16 mouse cellular contexts compared by ENCODE assay signal in the genomic region with DNA sequence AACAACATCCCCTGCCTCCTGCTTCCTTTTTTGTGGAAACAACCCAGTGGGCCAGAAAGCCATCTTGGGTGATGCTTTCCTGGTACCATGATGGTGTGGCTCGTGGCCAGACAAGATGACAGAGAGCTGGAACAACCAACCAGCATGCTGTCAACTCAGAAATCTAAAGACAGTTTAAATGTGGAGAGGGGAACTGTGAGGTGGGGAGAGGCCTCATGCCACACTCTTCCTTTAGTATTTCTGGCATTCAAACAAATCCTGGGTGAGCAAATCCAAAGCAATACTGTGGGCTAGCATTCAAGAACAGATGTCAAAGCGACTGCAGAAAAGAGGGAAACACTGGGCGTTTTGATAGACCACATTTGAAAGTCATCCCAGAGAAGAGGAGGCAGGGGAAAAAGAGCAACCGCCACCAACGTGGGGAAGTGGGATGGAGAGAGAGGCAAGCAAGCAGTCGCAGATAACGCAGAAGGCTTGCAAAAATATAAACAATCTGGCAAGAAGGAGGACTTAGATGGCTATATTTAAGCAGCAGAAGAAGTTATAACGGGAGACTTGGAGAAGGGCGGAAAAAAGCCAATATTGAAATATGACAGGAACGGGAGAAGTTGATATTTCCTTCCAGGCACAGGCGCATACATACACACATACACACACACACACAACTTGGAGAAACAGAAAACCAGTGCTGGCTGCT.
A peak's percentile ranks its signal among the peaks of the same experiment; 100 is the strongest.
DNase-seq lines count a peak whose midpoint lies in the region; ATAC-seq and TF ChIP-seq lines count a peak whose summit lies in the region.
"Had no signal": no experiment of that assay in that cellular context is flagged by ENCODE, and none has a peak within 500 bp of the region (broad histone marks: within the 10 kb centered on the region; RNA-seq: fewer than 3 reads in every experiment).

No protein-coding gene starts in this region.

- H3K4me2 ChIP-seq in kidney, embryonic 16.5 days (replicated peaks; ENCODE audit: low read depth, low read length): no peak overlapping the region
- H3K4me2 ChIP-seq: hindbrain, embryonic 12.5 days; midbrain, embryonic 13.5 days had no signal

- H3K4me1 ChIP-seq in cerebellum, adult 2 months (ENCODE audit: control insufficient read depth, insufficient read depth, low read length): peaks cover 57% of the 10 kb centered on the region
- peaks cover 11% of the 10 kb centered on the region for H3K4me1 ChIP-seq in kidney, embryonic 16.5 days (ENCODE audit: insufficient read depth, low read length)

- no peak for ATAC-seq in kidney, embryonic 16.5 days (ENCODE audit: low FRiP score, low TSS enrichment)
- 0 out of 2 replicates have a peak, but pooled peaks have one; percentile 23 for ATAC-seq in granulocyte monocyte progenitor cell, adult 5-6 weeks (replicated peaks; ENCODE audit: poor library complexity, severe bottlenecking)
- ATAC-seq: midbrain, embryonic 13.5 days had no signal

- peaks cover 18% of the 10 kb centered on the region for H3K36me3 ChIP-seq in kidney, embryonic 16.5 days (ENCODE audit: insufficient read depth, low read length)
- H3K36me3 ChIP-seq: G1E had no signal

- no peak for TF ChIP-seq CTCF in cerebellum, adult 2 months (IDR thresholded peaks at IDR 0.05; ENCODE audit: borderline replicate concordance, insufficient read depth, low read depth, low read length)

- peak overlapping the region; percentile 98 for H3K27ac ChIP-seq in cerebellum, adult 2 months (ENCODE audit: insufficient read depth, low read length)
- 0 out of 2 replicates have a peak overlapping the region, but pooled peaks have one; percentile 15 for H3K27ac ChIP-seq in kidney, embryonic 16.5 days (ENCODE audit: low read length)
- H3K27ac ChIP-seq: hindbrain, embryonic 12.5 days; liver, embryonic 14.5 days; midbrain, embryonic 13.5 days had no signal

- no peak for TF ChIP-seq POLR2A in cerebellum, adult 2 months (IDR thresholded peaks at IDR 0.05; ENCODE audit: borderline replicate concordance, insufficient read depth, low read length)

- WGBS in cerebellum, adult 2 months: 32% methylated on average over 11 of the region's 11 CpGs
- WGBS in kidney, embryonic 16.5 days: 63% methylated on average over 11 of the region's 11 CpGs

- H3K4me3 ChIP-seq in cerebellum, adult 2 months (replicated peaks; ENCODE audit: insufficient read depth, low read depth, low read length): no peak overlapping the region
- H3K4me3 ChIP-seq in kidney, embryonic 16.5 days (ENCODE audit: low read length): no peak overlapping the region
- H3K4me3 ChIP-seq: hindbrain, embryonic 12.5 days; midbrain, embryonic 13.5 days had no signal

- H3K9ac ChIP-seq in kidney, embryonic 16.5 days (replicated peaks; ENCODE audit: low read length): no peak overlapping the region
- H3K9ac ChIP-seq: hindbrain, embryonic 12.5 days; liver, embryonic 14.5 days; midbrain, embryonic 13.5 days had no signal

- no peaks in the 10 kb centered on the region for H3K9me3 ChIP-seq in kidney, embryonic 16.5 days (ENCODE audit: low read length)
- H3K9me3 ChIP-seq: G1E; hindbrain, embryonic 12.5 days; midbrain, embryonic 13.5 days had no signal

- DNase-seq in cerebellum, adult 2 months: peak; percentile 46 to 61
- no peak for DNase-seq in cerebellum, postnatal 4 days (ENCODE audit: low spot score in 2 of 2)
- DNase-seq in kidney, postnatal 14 days: no peak
- DNase-seq in right cerebral cortex, adult 2 months (ENCODE audit: low spot score in 2 of 2): peak; percentile 65 to 73
- no peak for DNase-seq in gastrocnemius, adult 8-10 months (ENCODE audit: low spot score in 2 of 2)
- no peak for DNase-seq in adrenal gland, postnatal 14 days
- DNase-seq: adrenal gland, adult 2 months; gastrocnemius, postnatal 10 days; kidney, postnatal 36 days; thymus, postnatal 25 days had no signal

- no peaks in the 10 kb centered on the region for H3K27me3 ChIP-seq in cerebellum, adult 2 months (ENCODE audit: control insufficient read depth, insufficient read depth, low read length)
- H3K27me3 ChIP-seq in kidney, embryonic 16.5 days (ENCODE audit: insufficient read depth, low read length): no peaks in the 10 kb centered on the region
- H3K27me3 ChIP-seq: hindbrain, embryonic 12.5 days; midbrain, embryonic 13.5 days had no signal

Comparison
In these comparisons a context has a peak if more than half of its experiments do, and no peak if none do; other contexts are left out.
1. DNase-seq: peak in cerebellum, adult 2 months (2 of 2) and right cerebral cortex, adult 2 months (2 of 2); none in cerebellum, postnatal 4 days (0 of 2), kidney, postnatal 14 days (single experiment), gastrocnemius, adult 8-10 months (0 of 2) and adrenal gland, postnatal 14 days (single experiment).